Mouse (Mus musculus): ENCODE data around the gene Gm10392. TPM values are rescaled to one million over a fixed set of nuclear protein-coding genes. Genes with fewer than 3 reads are reported as not detected.

The Gm10392 gene
- polyA plus RNA-seq, 1 experiment from 2014 or later = 0.10 TPM

DNA sequence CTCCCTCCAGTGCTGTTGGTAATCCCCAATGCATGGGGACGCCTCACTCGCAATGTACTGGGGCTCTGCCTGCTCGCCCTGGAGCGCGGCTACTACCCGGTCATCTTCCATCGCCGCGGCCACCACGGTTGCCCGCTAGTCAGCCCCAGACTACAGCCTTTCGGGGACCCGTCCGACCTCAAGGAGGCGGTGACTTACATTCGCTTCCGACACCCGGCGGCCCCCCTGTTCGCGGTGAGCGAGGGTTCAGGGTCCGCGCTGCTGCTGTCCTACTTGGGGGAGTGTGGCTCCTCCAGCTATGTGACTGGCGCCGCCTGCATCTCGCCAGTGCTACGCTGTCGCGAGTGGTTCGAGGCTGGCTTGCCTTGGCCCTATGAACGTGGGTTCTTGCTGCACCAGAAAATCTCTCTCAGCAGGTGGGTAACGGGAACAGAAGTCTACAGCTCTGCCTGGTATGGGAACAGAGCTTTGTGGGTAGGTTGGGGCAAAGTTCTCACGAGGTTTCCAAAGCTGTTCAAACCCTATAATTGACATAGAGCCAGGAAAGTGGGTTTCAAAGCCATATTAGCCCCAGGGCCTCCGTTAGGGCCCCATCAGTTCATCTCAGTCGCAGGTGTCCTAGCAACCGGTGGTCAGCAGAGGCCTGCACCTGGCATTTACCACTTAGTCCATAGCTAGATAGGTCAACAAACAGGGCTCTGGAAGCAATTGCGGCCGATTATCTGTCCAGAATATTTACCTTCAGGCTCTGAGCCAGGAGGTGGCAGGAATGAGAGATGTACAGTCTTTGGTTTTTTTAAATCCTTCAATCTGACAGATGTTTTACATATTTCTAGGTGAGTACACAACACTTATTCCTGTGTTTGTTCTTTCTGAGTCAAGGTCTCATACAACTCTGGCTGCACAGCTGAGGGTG lies 3.1 kb downstream of the Gm10392 start, which contains the start of gene Trp53i13:
Trp53i13 (minus strand) TSS at position 344 of the 916 bp plus-strand sequence.
- H3K9ac ChIP-seq = peak within 1 kb of the TSS; percentile 75
- H3K4me2 ChIP-seq = peak within 1 kb of the TSS; percentile 98
- DNase-seq (no peak), ATAC-seq (ENCODE audit: low read depth) (no peak)
- peak within 1 kb of the TSS; percentile 77 for H3K4me3 ChIP-seq (replicated peaks)
- no peaks in the 10 kb centered on the region for H3K36me3 ChIP-seq
- H3K27ac ChIP-seq = peak within 1 kb of the TSS; percentile 62
- 10% methylated on average over 39 of the region's 39 CpGs for WGBS (ENCODE audit: insufficient replicate concordance)
- H3K27me3 ChIP-seq = peaks cover 55% of the 10 kb centered on the region
- no peaks in the 10 kb centered on the region for H3K9me3 ChIP-seq (replicated peaks)
- H3K4me1 ChIP-seq (replicated peaks) = peaks cover 64% of the 10 kb centered on the region

- peak within 1 kb of the TSS; percentile 98 for H3K4me2 ChIP-seq
- H3K4me3 ChIP-seq (replicated peaks) = peak within 1 kb of the TSS; percentile 77
- peak within 1 kb of the TSS; percentile 75 for H3K9ac ChIP-seq
- ATAC-seq (ENCODE audit: low read depth) (peak; percentile 53), DNase-seq (peak; percentile 51)
- under 1% methylated on average over 72 of the region's 72 CpGs for WGBS (ENCODE audit: insufficient replicate concordance)
- peak within 1 kb of the TSS; percentile 79 for H3K27ac ChIP-seq
- H3K27me3 ChIP-seq = peaks cover 55% of the 10 kb centered on the region
- H3K9me3 ChIP-seq (replicated peaks) = no peaks in the 10 kb centered on the region
- H3K4me1 ChIP-seq (replicated peaks) = peaks cover 60% of the 10 kb centered on the region
- H3K36me3 ChIP-seq = no peaks in the 10 kb centered on the region
Observed at GRCm38 (mm10) chr11:77514832-77515636, 4.0 kb downstream of the Gm10392 start, which contains the start of gene Abhd15. TSS of gene Abhd15 (plus strand) at chr11:77515121.

DNA sequence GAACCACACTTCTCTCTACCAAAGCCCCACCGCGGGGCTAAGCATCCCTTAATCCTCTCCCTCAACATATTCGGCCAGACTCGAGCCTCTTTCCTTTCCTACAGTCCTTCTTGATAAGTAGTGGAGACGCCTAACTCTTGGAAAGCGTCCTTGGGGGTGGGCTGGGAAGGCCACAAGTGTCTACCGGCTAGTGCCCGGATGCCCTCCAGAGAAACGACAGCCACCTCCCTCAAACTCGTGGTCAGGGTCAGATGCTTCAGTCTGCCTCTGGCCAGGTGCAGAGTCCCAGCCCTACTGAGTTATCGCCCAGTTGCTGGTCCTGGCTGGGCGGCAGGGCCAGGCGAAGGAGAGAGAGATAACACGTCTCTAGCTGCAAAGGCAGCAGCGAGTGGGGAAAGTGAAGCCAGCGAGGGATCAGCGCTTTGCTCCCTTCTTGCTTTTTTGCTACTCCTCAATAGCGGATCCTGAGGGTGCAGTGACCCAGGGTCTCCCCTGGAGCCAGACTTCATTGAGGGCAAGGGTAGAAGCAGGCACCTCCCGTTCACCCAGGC lies 4.6 kb downstream of the Gm10392 start:
- Histone ChIP-seq H3K9me3 (replicated peaks) (no peaks in the 10 kb centered on the region), H3K4me3 (replicated peaks) (peak overlapping the region; percentile 77), H3K9ac (peak overlapping the region; percentile 75), H3K27ac (peak overlapping the region; percentile 79), H3K4me1 (replicated peaks) (peaks cover 59% of the 10 kb centered on the region), H3K36me3 (no peaks in the 10 kb centered on the region), H3K27me3 (peaks cover 53% of the 10 kb centered on the region), H3K4me2 (peak overlapping the region; percentile 98)
- ATAC-seq (ENCODE audit: low read depth) (peak; percentile 52), DNase-seq (peak; percentile 55)
- 5% methylated on average over 19 of the region's 19 CpGs for WGBS (ENCODE audit: insufficient replicate concordance)

DNA sequence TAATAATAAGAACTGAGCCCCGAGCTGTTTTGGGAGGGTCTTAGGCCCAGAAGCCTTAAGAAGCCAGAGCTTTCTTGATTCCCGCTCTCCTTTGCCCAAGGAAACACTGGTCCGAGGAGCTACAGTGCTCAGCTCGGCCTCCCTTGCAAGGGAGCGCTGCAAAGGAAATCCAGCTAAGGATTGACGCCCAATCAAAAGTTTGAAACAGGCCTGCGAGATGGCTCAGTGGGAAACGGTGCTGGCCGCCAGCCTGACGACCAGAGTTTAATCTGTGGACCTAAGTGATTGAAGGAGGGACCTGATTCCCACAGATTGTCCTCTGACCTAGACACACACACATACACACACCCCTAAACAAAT lies 5.2 kb downstream of the Gm10392 start:
- peaks cover 47% of the 10 kb centered on the region for H3K27me3 ChIP-seq
- no peaks in the 10 kb centered on the region for H3K9me3 ChIP-seq (replicated peaks)
- H3K27ac ChIP-seq = peak overlapping the region; percentile 79
- H3K4me2 ChIP-seq = peak overlapping the region; percentile 98
- no peaks in the 10 kb centered on the region for H3K36me3 ChIP-seq
- WGBS (ENCODE audit: insufficient replicate concordance) = 11% methylated on average over 10 of the region's 10 CpGs
- DNase-seq = no peak
- peak overlapping the region; percentile 77 for H3K4me3 ChIP-seq (replicated peaks)
- no peak for ATAC-seq (ENCODE audit: low read depth)
- H3K4me1 ChIP-seq (replicated peaks) = peaks cover 60% of the 10 kb centered on the region
- H3K9ac ChIP-seq = peak overlapping the region; percentile 75

DNA sequence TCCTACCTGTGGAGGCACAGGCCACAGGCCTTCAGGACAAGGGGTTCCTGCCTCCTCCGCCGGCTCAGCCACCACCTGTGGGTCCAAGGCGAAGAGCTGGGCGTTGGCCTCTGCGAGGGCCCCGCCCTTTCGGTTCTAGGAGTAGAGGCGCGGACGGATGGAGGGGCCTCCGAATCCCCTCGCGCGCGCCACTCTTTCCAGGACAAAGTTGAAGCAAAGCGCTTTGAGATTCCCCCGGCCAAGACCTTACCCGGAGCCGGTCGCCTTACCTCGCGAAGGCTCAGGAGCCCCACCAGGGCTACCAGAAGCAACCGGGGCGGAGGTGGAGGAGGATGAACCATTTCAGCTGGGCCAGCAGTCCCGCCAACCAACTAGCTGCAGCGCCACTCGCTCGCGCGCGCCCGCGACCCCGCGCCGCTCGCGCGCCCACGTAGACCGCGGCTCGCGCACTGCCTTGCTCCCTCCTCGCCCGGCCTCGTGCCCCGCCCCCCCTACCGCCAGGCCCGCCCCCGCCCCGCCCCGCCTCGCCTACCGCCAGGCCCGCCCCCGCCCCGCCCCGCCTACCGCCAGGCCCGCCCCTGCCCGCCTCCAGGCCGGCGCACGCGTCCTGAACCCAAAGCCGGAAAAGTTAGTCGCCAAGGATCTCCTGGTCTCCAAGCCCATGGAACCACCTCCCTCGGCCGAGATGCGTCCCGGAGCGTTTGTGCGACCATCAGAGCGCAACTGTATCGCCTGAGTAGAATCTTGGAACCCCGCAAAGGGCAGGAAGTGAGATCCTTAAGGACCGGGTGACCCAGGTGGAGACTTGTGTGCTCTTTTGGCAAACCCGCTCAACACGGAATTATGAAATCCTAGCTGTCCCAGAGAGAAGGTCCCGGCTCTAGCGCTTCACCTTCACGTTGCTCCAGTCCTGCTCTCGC lies 5.8 kb downstream of the Gm10392 start:
- peak; percentile 77 for ATAC-seq (ENCODE audit: low read depth)
- peak; percentile 72 for DNase-seq
- H3K9me3 ChIP-seq (replicated peaks) = no peaks in the 10 kb centered on the region
- peak overlapping the region; percentile 75 for H3K9ac ChIP-seq
- peaks cover 41% of the 10 kb centered on the region for H3K27me3 ChIP-seq
- peak overlapping the region; percentile 79 for H3K27ac ChIP-seq
- WGBS (ENCODE audit: insufficient replicate concordance) = under 1% methylated on average over 78 of the region's 84 CpGs
- H3K4me2 ChIP-seq = peak overlapping the region; percentile 98
- peak overlapping the region; percentile 77 for H3K4me3 ChIP-seq (replicated peaks)
- H3K36me3 ChIP-seq = no peaks in the 10 kb centered on the region
- H3K4me1 ChIP-seq (replicated peaks) = peaks cover 60% of the 10 kb centered on the region

- no peak for ATAC-seq (ENCODE audit: low read depth)
- WGBS (ENCODE audit: insufficient replicate concordance) = 72% methylated on average over 5 of the region's 5 CpGs
- H3K27me3 ChIP-seq = peaks cover 23% of the 10 kb centered on the region
- H3K9me3 ChIP-seq (replicated peaks) = no peaks in the 10 kb centered on the region
- H3K36me3 ChIP-seq = peaks cover 9% of the 10 kb centered on the region
- H3K9ac ChIP-seq = no peak overlapping the region
- no peak overlapping the region for H3K4me2 ChIP-seq
- H3K4me3 ChIP-seq (replicated peaks) = no peak overlapping the region
- no peak overlapping the region for H3K27ac ChIP-seq
- H3K4me1 ChIP-seq (replicated peaks) = peaks cover 56% of the 10 kb centered on the region
- DNase-seq = no peak
Observed at GRCm38 (mm10) chr11:77511336-77511735, 7.7 kb downstream of the Gm10392 start.

DNA sequence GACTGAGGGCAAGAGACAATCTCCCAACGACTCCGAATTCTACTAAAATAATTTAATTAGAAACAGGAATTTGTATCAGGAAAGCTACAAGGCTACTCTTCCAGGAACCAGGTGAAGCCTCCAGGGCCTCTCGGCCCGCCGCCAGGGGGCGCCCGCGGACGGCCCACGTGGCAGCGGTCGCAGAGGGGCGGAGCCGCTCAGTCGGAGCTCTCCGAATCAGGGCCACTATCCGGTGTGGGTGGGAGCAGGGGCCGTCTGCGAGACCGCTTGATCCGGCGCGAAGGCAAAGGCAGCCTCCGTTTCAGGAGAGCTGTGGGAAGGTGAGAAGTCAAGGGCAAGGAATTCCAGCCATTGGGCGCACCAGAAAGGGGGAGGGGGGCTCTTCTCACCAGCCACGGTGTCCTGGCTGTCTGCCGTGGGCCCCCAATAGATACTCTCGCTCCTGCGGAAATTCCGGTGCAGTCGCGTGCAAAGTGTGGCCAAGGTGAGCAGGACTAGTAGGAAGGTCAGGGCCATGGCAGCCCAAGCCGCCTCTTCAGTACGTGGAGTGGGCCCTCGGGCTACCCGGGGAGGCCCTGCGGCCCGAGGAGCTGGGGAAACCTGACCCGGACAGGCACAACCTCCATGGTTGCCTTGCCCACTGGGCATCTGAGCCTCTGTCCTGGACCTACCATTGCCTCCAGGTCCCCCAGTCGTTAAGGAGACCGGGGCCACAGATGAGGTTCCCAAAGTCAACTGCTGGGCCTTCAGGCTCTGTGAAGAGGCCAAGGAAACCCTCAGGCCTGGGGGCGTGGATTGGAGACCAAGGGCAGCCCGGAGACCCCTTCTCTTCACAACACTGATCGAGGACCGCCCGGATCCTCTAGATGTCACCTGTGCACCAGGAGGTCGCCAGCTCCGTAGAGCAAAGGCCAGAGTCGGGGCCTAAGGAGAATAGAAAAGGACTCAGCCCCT lies 10.7 kb downstream of the Gm10392 start:
- Histone ChIP-seq H3K4me2 (peak overlapping the region; percentile 73), H3K27me3 (no peaks in the 10 kb centered on the region), H3K4me1 (replicated peaks) (peaks cover 26% of the 10 kb centered on the region), H3K9ac (peak overlapping the region; percentile 58), H3K36me3 (peaks cover 39% of the 10 kb centered on the region), H3K27ac (no peak overlapping the region), H3K9me3 (replicated peaks) (no peaks in the 10 kb centered on the region), H3K4me3 (replicated peaks) (peak overlapping the region; percentile 45)
- 23% methylated on average over 49 of the region's 49 CpGs for WGBS (ENCODE audit: insufficient replicate concordance)
- ATAC-seq (ENCODE audit: low read depth) = peak; percentile 60
- DNase-seq = peak; percentile 74

DNA sequence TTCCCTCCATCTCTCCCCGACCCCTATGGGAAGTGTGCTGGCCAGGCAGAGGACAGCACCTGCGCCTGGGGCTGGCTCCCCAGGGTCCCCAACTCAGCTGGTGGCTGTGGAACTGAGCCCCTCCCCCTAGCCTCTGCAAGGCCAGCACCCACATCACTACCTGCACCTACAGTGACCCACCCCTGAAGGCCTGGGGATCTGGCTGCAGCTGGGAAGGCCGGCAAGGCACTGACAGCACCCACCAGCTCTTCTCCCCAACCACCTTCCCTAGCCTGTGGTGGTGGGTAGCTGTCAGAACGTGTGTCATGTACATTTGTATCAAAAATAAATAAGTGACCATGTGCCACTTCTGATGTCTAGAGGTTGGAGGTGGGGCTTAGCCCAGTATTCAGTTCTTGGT lies 11.6 kb downstream of the Gm10392 start:
- Histone ChIP-seq H3K27me3 (no peaks in the 10 kb centered on the region), H3K4me3 (replicated peaks) (no peak overlapping the region), H3K36me3 (peaks cover 48% of the 10 kb centered on the region), H3K27ac (no peak overlapping the region), H3K9ac (no peak overlapping the region), H3K9me3 (replicated peaks) (no peaks in the 10 kb centered on the region), H3K4me2 (no peak overlapping the region), H3K4me1 (replicated peaks) (peaks cover 24% of the 10 kb centered on the region)
- ATAC-seq (ENCODE audit: low read depth) (no peak), DNase-seq (no peak)
- WGBS (ENCODE audit: insufficient replicate concordance) = 59% methylated on average over 4 of the region's 4 CpGs

GRCm38 (mm10) chr11:77506941-77507340 lies 12.1 kb downstream of the Gm10392 start:
- Histone ChIP-seq H3K4me2 (no peak overlapping the region), H3K4me3 (replicated peaks) (no peak overlapping the region), H3K36me3 (peaks cover 49% of the 10 kb centered on the region), H3K27ac (no peak overlapping the region), H3K9ac (no peak overlapping the region), H3K27me3 (no peaks in the 10 kb centered on the region), H3K4me1 (replicated peaks) (peaks cover 20% of the 10 kb centered on the region), H3K9me3 (replicated peaks) (no peaks in the 10 kb centered on the region)
- no peak for ATAC-seq (ENCODE audit: low read depth)
- WGBS (ENCODE audit: insufficient replicate concordance) = 77% methylated on average over 6 of the region's 6 CpGs
- DNase-seq = no peak
